Mouse (Mus musculus) liver, embryonic 14.5 days (tissue): ENCODE data around the gene Pak1ip1. TPM values are rescaled to one million over a fixed set of nuclear protein-coding genes. Genes with fewer than 3 reads are reported as not detected.
"Not testable (repeated sequence)": the region's sequence is repeated elsewhere in the genome, so short reads cannot be mapped to it uniquely, and the experiment has no call there.

Source experiments
- ATAC-seq: fragments of 200-750 bp; cut with Nextera tagmentation; 2 replicates; pipeline ENCODE4 v1.8.0; 2017; ENCODE audit warnings: moderate number of reproducible peaks, mild to moderate bottlenecking, moderate library complexity; ENCODE audit not compliant: insufficient read depth
- DNase-seq, 3 experiments: peaks; one replicate each; pipeline ENCODE4 v3.0.0-alpha.2; 2012 to 2013; ENCODE audit warnings: low read depth in 3 of 3, low spot score in 3 of 3
- H3K27ac ChIP-seq: fragments of 300-500 bp; sonication (generic); 2 replicates; pipeline ENCODE4 v1.5.1; 2014; ENCODE audit warnings: moderate library complexity, mild to moderate bottlenecking, control low read depth, inconsistent platforms
- H3K27me3 ChIP-seq: fragments of 300-500 bp; sonication (generic); 2 replicates; pipeline ENCODE4 v1.6.1; 2014; ENCODE audit warnings: mild to moderate bottlenecking, low read length, moderate library complexity; ENCODE audit not compliant: control insufficient read depth, insufficient read depth
- H3K36me3 ChIP-seq: fragments of 300-500 bp; sonication (generic); replicated peaks from 2 replicates; pipeline ENCODE4 v1.6.1; 2014; ENCODE audit warnings: low read depth; ENCODE audit not compliant: control insufficient read depth, insufficient read depth
- H3K4me1 ChIP-seq, 2 experiments: fragments of 200-500 bp in 1 of 2; fragments of 300-500 bp in 1 of 2; sonication (generic) in 1 of 2; replicated peaks; 2 replicates each; pipeline ENCODE4 v1.6.1; 2012 to 2014; ENCODE audit warnings: antibody characterized with exemption in 1 of 2, inconsistent platforms in 1 of 2, low read length in 1 of 2; ENCODE audit not compliant: control insufficient read depth in 2 of 2, insufficient read depth in 2 of 2
- H3K4me2 ChIP-seq: fragments of 300-500 bp; sonication (generic); 2 replicates; pipeline ENCODE4 v1.6.1; 2014; ENCODE audit warnings: low read depth, mild to moderate bottlenecking, control low read depth, moderate library complexity
- H3K4me3 ChIP-seq, 2 experiments: fragments of 200-500 bp in 1 of 2; fragments of 300-500 bp in 1 of 2; sonication (generic) in 1 of 2; 2 replicates each; pipeline ENCODE4 v1.5.1; 2012 to 2014; ENCODE audit warnings: low read depth in 2 of 2, low read length in 2 of 2, mild to moderate bottlenecking in 2 of 2, control low read depth in 1 of 2, inconsistent platforms in 1 of 2, moderate library complexity in 1 of 2; ENCODE audit not compliant: insufficient read depth in 1 of 2
- H3K9ac ChIP-seq: fragments of 300-500 bp; sonication (generic); replicated peaks from 2 replicates; pipeline ENCODE4 v1.6.1; 2014; ENCODE audit warnings: mild to moderate bottlenecking, control low read depth, moderate library complexity
- H3K9me3 ChIP-seq: fragments of 300-500 bp; sonication (generic); 2 replicates; pipeline ENCODE4 v1.6.1; 2016; ENCODE audit warnings: low read length, mixed read lengths; ENCODE audit not compliant: control insufficient read depth
- CTCF ChIP-seq: IDR thresholded peaks from 2 replicates; pipeline ENCODE4 v1.5.1; 2016; ENCODE audit warnings: antibody characterized with exemption, low read depth, control low read depth
- EP300 ChIP-seq: IDR thresholded peaks from 2 replicates; pipeline ENCODE4 v1.6.1; 2016; ENCODE audit warnings: antibody characterized with exemption, low read depth
- WGBS: fragments of 180-500 bp; shearing (Covaris S2); extraction: QIAGEN DNeasy Blood & Tissue Kit; methylation state at CpG from one replicate; pipeline ENCODE4 v1.1.7; 2014; ENCODE audit not compliant: insufficient replicate concordance; 5-methylcytosine and 5-hydroxymethylcytosine counted together
- polyA plus RNA-seq, 2 experiments: library from polyadenylated mRNA; depleted of rRNA in 1 of 2; stranded (reverse) in 1 of 2; unstranded in 1 of 2; fragments of >200 nt; fragmentation: Nextera tagmentation in 1 of 2; extraction: Ambion mirVana in 1 of 2; gene quantifications; 2 replicates each; pipeline versions ENCODE4 v1.2.1 to v1.2.3; 2012 to 2014

Pak1ip1 gene
- polyA plus RNA-seq, 2 experiments: 51.0 to 60.0 TPM

- 26% methylated on average over 4 of the region's 4 CpGs for WGBS
- H3K9ac ChIP-seq, H3K27me3 ChIP-seq, H3K4me3 ChIP-seq, H3K36me3 ChIP-seq, H3K27ac ChIP-seq, H3K9me3 ChIP-seq: not testable (repeated sequence)
- ATAC-seq (peak; percentile 86), DNase-seq (peak in 1 of 3 experiments; percentile 33)
- Histone ChIP-seq H3K4me2 (peak overlapping the region; percentile 24; the same call in 1 of the 2 replicates), H3K4me1 (peaks cover 6 to 12% of the 10 kb centered on the region in 2 experiments; a peak in 3 of 4 replicates)
- TF ChIP-seq EP300: peak; percentile 52
Measured at GRCm38 (mm10) chr13:40987608-40988303, 13.1 kb upstream of the Pak1ip1 start.

DNA sequence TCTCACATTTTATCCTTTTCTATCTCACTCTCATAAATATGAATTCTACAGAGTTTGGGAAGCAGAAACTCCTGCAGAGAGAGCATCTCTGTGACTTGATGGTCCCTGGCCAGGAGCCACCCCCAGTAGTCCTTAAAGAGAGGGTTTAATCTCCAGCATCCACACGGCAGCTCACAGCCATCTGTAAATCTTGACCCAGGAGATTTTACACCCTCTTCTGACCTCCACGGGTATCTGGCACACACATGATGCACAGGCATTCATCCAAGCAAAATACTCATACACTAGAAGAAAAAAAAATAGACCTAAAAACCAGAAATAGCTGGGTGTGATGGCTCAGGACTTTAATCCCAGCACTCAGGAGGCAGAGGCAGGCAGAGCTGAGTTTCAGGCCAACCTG, 12.4 kb upstream of the Pak1ip1 start:
- H3K27ac ChIP-seq: no peak overlapping the region
- no peaks in the 10 kb centered on the region for H3K36me3 ChIP-seq
- peak; percentile 43; the same call in 1 of the 2 replicates for TF ChIP-seq EP300
- TF ChIP-seq CTCF: no peak
- no peaks in the 10 kb centered on the region for H3K27me3 ChIP-seq
- no peak overlapping the region; the same call in 1 of the 2 replicates for H3K9ac ChIP-seq
- WGBS: 23% methylated on average over 2 of the region's 2 CpGs
- peak overlapping the region; percentile 11; the same call in 1 of the 2 replicates for H3K4me2 ChIP-seq
- no peaks in the 10 kb centered on the region for H3K9me3 ChIP-seq
- peaks cover 6 to 12% of the 10 kb centered on the region in 2 experiments; a peak in 3 of 4 replicates for H3K4me1 ChIP-seq
- ATAC-seq: peak; percentile 64; the same call in 1 of the 2 replicates
- no peak for DNase-seq
- no peak overlapping the region for H3K4me3 ChIP-seq

DNA sequence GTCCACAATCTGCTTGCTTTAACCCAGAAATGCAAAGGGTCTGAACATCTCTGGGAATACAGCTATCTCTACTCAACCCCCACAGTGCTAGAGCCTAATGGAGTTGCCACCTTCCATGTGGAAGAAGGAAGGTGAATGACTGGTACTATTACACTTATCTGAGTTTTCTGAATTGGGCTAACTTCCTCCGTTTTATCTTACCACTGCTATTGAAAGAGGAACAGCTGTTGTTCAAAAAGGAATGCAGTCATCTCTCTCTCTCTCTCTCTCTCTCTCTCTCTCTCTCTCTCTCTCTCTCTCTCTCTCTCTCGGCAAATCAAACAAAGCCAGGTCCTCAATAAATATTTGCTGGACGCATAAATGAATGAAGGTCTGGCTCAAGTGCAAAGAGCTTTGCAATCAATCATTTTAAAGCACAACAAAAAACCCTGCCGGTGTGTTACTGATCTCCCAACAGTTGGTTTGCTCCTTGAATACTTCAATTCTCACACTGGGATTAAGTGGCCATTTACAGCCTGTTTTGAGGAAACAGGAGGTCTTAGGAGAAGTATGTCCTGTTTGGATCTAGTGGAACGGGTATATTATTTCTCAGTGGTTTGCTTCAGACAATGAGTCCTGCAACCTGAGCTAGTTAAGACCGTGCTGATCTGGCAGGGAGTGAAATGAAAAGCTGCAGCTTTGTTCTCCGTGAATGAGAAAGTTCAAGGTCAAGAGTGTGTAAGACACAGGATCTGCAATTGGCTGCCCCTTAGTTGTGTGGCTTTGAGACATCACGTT, 6.1 kb upstream of the Pak1ip1 start:
- Histone ChIP-seq H3K4me1 (peaks cover 0 to 7% of the 10 kb centered on the region in 2 experiments; a peak in 3 of 4 replicates), H3K9ac (no peak overlapping the region), H3K27me3 (no peaks in the 10 kb centered on the region), H3K9me3 (no peaks in the 10 kb centered on the region), H3K4me3 (no peak overlapping the region), H3K27ac (no peak overlapping the region), H3K36me3 (no peaks in the 10 kb centered on the region), H3K4me2 (no peak overlapping the region; the same call in 1 of the 2 replicates)
- TF ChIP-seq EP300: no peak
- no peak for TF ChIP-seq CTCF
- ATAC-seq: no peak
- WGBS: 19% methylated on average over 8 of the region's 8 CpGs
- DNase-seq: no peak

- H3K27ac ChIP-seq, H3K4me2 ChIP-seq, H3K9ac ChIP-seq, ATAC-seq, H3K4me3 ChIP-seq, H3K36me3 ChIP-seq, H3K9me3 ChIP-seq, H3K27me3 ChIP-seq, DNase-seq: not testable (repeated sequence)
- 57% methylated on average over 5 of the region's 5 CpGs for WGBS
- H3K4me1 ChIP-seq: peaks cover 15 to 18% of the 10 kb centered on the region in 2 experiments
Measured at GRCm38 (mm10) chr13:40998537-40998936, 2.3 kb upstream of the Pak1ip1 start.
